Mouse (Mus musculus): ENCODE data around the gene Mmaa.

Gene Mmaa

GRCm38 (mm10) chr8:79222752-79223141 lies 72.0 kb downstream of the Mmaa start:
- DNase-seq (ENCODE audit: low spot score in 2 of 2): no peak

GRCm38 (mm10) chr8:79222106-79222751 lies 72.5 kb downstream of the Mmaa start:
- DNase-seq (ENCODE audit: low spot score in 2 of 2): no peak
